Mouse (Mus musculus) megakaryocyte, adult 5-6 weeks (primary cell): ENCODE results near the gene Rhov. TPM values are rescaled to one million over a fixed set of nuclear protein-coding genes. Genes with fewer than 3 reads are reported as not detected.

Experiments used
- ATAC-seq: 2 replicates; pipeline ENCODE4 v1.8.0; 2016; ENCODE audit warnings: mild to moderate bottlenecking, inconsistent platforms; ENCODE audit not compliant: poor library complexity, severe bottlenecking
- total RNA-seq, 2 experiments: library from RNA; stranded (forward) in 1 of 2; stranded (reverse) in 1 of 2; fragments of 153-499, 151-499 nt in 1 of 2; fragments of 221-1000, 200-1000 nt in 1 of 2; gene quantifications; 2 replicates each; pipeline versions ENCODE4 v1.2.3 to v1.2.4; 2015 to 2017

The Rhov gene
- total RNA-seq, 2 experiments from 2014 or later, result 0.16 to 0.81 TPM

GRCm38 (mm10) chr2:119292852-119293251 lies 21.8 kb upstream of the Rhov start:
- ATAC-seq, result no peak

GRCm38 (mm10) chr2:119292281-119292680 lies 21.2 kb upstream of the Rhov start:
- no peak for ATAC-seq

GRCm38 (mm10) chr2:119289014-119289416 lies 17.9 kb upstream of the Rhov start:
- ATAC-seq, result peak; percentile 69

GRCm38 (mm10) chr2:119288270-119288882 lies 17.3 kb upstream of the Rhov start, which contains the start of gene Vps18:
Vps18 (plus strand) TSS chr2:119288740.
- peak; percentile 94 for ATAC-seq

- no peak for ATAC-seq
These were observed 16.3 kb upstream of the Rhov start for GRCm38 (mm10) chr2:119287372-119287771.

- no peak for ATAC-seq
These were observed 11.0 kb upstream of the Rhov start for GRCm38 (mm10) chr2:119281899-119282565.

GRCm38 (mm10) chr2:119277810-119278209 lies 6.7 kb upstream of the Rhov start:
- no peak for ATAC-seq

- no peak for ATAC-seq
These were observed 5.9 kb upstream of the Rhov start for GRCm38 (mm10) chr2:119276926-119277325.

- no peak for ATAC-seq
These were observed 3.1 kb upstream of the Rhov start for GRCm38 (mm10) chr2:119274126-119274525.

- ATAC-seq, result no peak
These were observed 808 bp downstream of the Rhov start for GRCm38 (mm10) chr2:119270286-119270642.

GRCm38 (mm10) chr2:119263813-119264212 lies 7.3 kb downstream of the Rhov start:
- no peak for ATAC-seq

GRCm38 (mm10) chr2:119262978-119263377 lies 8.1 kb downstream of the Rhov start:
- ATAC-seq, result peak; percentile 93

- no peak for ATAC-seq
These were observed 9.7 kb downstream of the Rhov start for GRCm38 (mm10) chr2:119261326-119261725.

GRCm38 (mm10) chr2:119260518-119260917 lies 10.6 kb downstream of the Rhov start:
- ATAC-seq, result 0 out of 2 replicates have a peak, but pooled peaks have one; percentile 21

- ATAC-seq, result no peak
These were observed 16.1 kb downstream of the Rhov start for GRCm38 (mm10) chr2:119254976-119255375.

- ATAC-seq, result peak; percentile 98
These were observed 20.1 kb downstream of the Rhov start for GRCm38 (mm10) chr2:119250826-119251478.

- ATAC-seq, result no peak
These were observed 20.7 kb downstream of the Rhov start for GRCm38 (mm10) chr2:119250377-119250776.

GRCm38 (mm10) chr2:119249592-119250061 lies 21.4 kb downstream of the Rhov start:
- no peak for ATAC-seq

- ATAC-seq, result no peak
These were observed 23.2 kb downstream of the Rhov start for GRCm38 (mm10) chr2:119247904-119248303.

- ATAC-seq, result no peak
These were observed 25.8 kb downstream of the Rhov start for GRCm38 (mm10) chr2:119245246-119245645.

- no peak for ATAC-seq
These were observed 28.5 kb downstream of the Rhov start for GRCm38 (mm10) chr2:119242548-119242947.

- no peak for ATAC-seq
These were observed 30.3 kb downstream of the Rhov start for GRCm38 (mm10) chr2:119240819-119241186.
